In the genomic region with DNA sequence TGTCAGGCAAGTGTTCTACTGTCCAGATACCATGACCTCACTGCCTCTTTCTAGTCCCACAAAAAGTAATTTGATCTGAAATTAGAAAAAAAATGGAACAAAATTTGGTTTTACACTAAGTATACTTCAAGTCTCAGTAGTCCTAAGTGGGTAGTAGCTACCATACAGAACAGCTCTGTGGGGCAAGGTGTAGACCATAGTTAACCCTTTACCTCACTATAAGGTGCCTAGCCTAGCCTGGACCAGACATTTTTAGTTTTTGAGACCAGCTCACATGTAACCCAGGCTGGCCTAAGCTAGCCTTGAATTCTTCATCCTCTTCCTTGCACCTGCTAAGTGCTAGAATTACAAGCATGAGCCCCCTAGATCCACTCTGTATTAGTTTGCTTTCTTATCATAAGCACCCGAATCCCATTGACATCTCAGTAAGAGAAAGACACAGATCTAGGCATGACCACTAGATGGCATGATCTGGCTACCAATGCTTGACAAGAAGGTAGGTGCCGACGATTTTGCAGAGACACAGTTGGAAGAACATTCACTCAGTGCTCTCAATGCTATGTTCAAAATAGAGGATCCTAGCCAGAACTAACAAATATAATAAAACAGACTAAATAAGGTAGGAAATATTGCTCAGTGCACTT, we compare ENCODE assay signal across 9 mouse cellular contexts. TPM values are rescaled to one million over a fixed set of nuclear protein-coding genes. Genes with fewer than 3 reads are reported as not detected.
DNase-seq lines count a peak whose midpoint lies in the region; ATAC-seq and TF ChIP-seq lines count a peak whose summit lies in the region.
"Had no signal": no experiment of that assay in that cellular context is flagged by ENCODE, and none has a peak within 500 bp of the region (broad histone marks: within the 10 kb centered on the region; RNA-seq: fewer than 3 reads in every experiment).

No protein-coding gene starts in this region.

- no peak overlapping the region for H3K27ac ChIP-seq in spleen, adult 2 months (ENCODE audit: insufficient read depth, low read length)
- peak overlapping the region; percentile 67; the same call in 1 of the 2 replicates for H3K27ac ChIP-seq in heart, embryonic 10.5 days
- H3K27ac ChIP-seq in kidney, postnatal 0 days = no peak overlapping the region
- H3K27ac ChIP-seq in liver, embryonic 16.5 days (ENCODE audit: low read length) = no peak overlapping the region
- H3K27ac ChIP-seq in neural tube, embryonic 13.5 days (replicated peaks) = no peak overlapping the region
- H3K27ac ChIP-seq: embryonic facial prominence, embryonic 12.5 days had no signal

- H3K27me3 ChIP-seq in spleen, adult 2 months (ENCODE audit: control insufficient read depth, insufficient read depth, low read length) = no peaks in the 10 kb centered on the region
- no peaks in the 10 kb centered on the region for H3K27me3 ChIP-seq in heart, embryonic 10.5 days (ENCODE audit: insufficient read depth, poor library complexity, severe bottlenecking)
- H3K27me3 ChIP-seq in kidney, postnatal 0 days (ENCODE audit: insufficient read depth, low read length) = no peaks in the 10 kb centered on the region
- H3K27me3 ChIP-seq in liver, embryonic 16.5 days (ENCODE audit: control insufficient read depth, insufficient read depth, low read depth, low read length) = no peaks in the 10 kb centered on the region
- H3K27me3 ChIP-seq in neural tube, embryonic 13.5 days = no peaks in the 10 kb centered on the region
- H3K27me3 ChIP-seq: embryonic facial prominence, embryonic 12.5 days had no signal

- no peak overlapping the region for H3K4me2 ChIP-seq in kidney, postnatal 0 days (ENCODE audit: low read length)
- no peak overlapping the region for H3K4me2 ChIP-seq in liver, embryonic 16.5 days (ENCODE audit: low read depth, low read length)
- H3K4me2 ChIP-seq in neural tube, embryonic 13.5 days = no peak overlapping the region
- H3K4me2 ChIP-seq: embryonic facial prominence, embryonic 12.5 days had no signal

- no peaks in the 10 kb centered on the region for H3K4me1 ChIP-seq in spleen, adult 2 months (ENCODE audit: control insufficient read depth, insufficient read depth, insufficient read length)
- peaks cover 37% of the 10 kb centered on the region for H3K4me1 ChIP-seq in heart, embryonic 10.5 days
- H3K4me1 ChIP-seq in kidney, postnatal 0 days (replicated peaks; ENCODE audit: insufficient read depth, low read length) = no peaks in the 10 kb centered on the region
- peaks cover 3% of the 10 kb centered on the region for H3K4me1 ChIP-seq in liver, embryonic 16.5 days (ENCODE audit: control insufficient read depth, low read depth, low read length)
- peaks cover 4% of the 10 kb centered on the region; the same call in 1 of the 2 replicates for H3K4me1 ChIP-seq in neural tube, embryonic 13.5 days (replicated peaks)
- H3K4me1 ChIP-seq: embryonic facial prominence, embryonic 12.5 days had no signal

- no peak overlapping the region for H3K4me3 ChIP-seq in spleen, adult 2 months (ENCODE audit: extremely low read depth, insufficient read depth, insufficient read length)
- H3K4me3 ChIP-seq in heart, embryonic 10.5 days = no peak overlapping the region
- no peak overlapping the region for H3K4me3 ChIP-seq in kidney, postnatal 0 days (replicated peaks; ENCODE audit: low read depth, low read length)
- H3K4me3 ChIP-seq in liver, embryonic 16.5 days (ENCODE audit: low read depth, low read length) = no peak overlapping the region
- H3K4me3 ChIP-seq in neural tube, embryonic 13.5 days = no peak overlapping the region
- H3K4me3 ChIP-seq: embryonic facial prominence, embryonic 12.5 days had no signal

- ATAC-seq in kidney, postnatal 0 days (replicated peaks; ENCODE audit: low FRiP score, low read depth) = no peak
- ATAC-seq in liver, embryonic 16.5 days (ENCODE audit: low read depth) = 0 out of 2 replicates have a peak, but pooled peaks have one; percentile 27
- ATAC-seq in neural tube, embryonic 13.5 days (ENCODE audit: low read depth) = peak; percentile 59; the same call in 1 of the 2 replicates

- no peak for TF ChIP-seq POLR2A in spleen, adult 2 months (IDR thresholded peaks at IDR 0.05; ENCODE audit: low read depth, low read length)

- H3K9me3 ChIP-seq in heart, embryonic 10.5 days = no peaks in the 10 kb centered on the region
- H3K9me3 ChIP-seq in kidney, postnatal 0 days (replicated peaks; ENCODE audit: low read length) = no peaks in the 10 kb centered on the region
- no peaks in the 10 kb centered on the region for H3K9me3 ChIP-seq in liver, embryonic 16.5 days (replicated peaks; ENCODE audit: control insufficient read depth, low read length)
- no peaks in the 10 kb centered on the region for H3K9me3 ChIP-seq in neural tube, embryonic 13.5 days
- H3K9me3 ChIP-seq: embryonic facial prominence, embryonic 12.5 days had no signal

- WGBS in spleen, adult 2 months = 3% methylated on average over 3 of the region's 3 CpGs
- WGBS in heart, embryonic 10.5 days = 2% methylated on average over 3 of the region's 3 CpGs
- 2% methylated on average over 3 of the region's 3 CpGs for WGBS in kidney, postnatal 0 days
- 2% methylated on average over 3 of the region's 3 CpGs for WGBS in liver, embryonic 16.5 days (ENCODE audit: insufficient replicate concordance)
- 3% methylated on average over 3 of the region's 3 CpGs for WGBS in neural tube, embryonic 13.5 days

- no peak overlapping the region for H3K9ac ChIP-seq in kidney, postnatal 0 days (ENCODE audit: low read depth, low read length)
- no peak overlapping the region for H3K9ac ChIP-seq in liver, embryonic 16.5 days (ENCODE audit: low read depth, low read length)
- H3K9ac ChIP-seq in neural tube, embryonic 13.5 days = no peak overlapping the region
- H3K9ac ChIP-seq: embryonic facial prominence, embryonic 12.5 days had no signal

- H3K36me3 ChIP-seq in spleen, adult 2 months (ENCODE audit: control insufficient read depth, insufficient read depth, low read length) = no peaks in the 10 kb centered on the region
- H3K36me3 ChIP-seq in heart, embryonic 10.5 days = no peaks in the 10 kb centered on the region
- no peaks in the 10 kb centered on the region for H3K36me3 ChIP-seq in kidney, postnatal 0 days (ENCODE audit: insufficient read depth, low read length)
- no peaks in the 10 kb centered on the region for H3K36me3 ChIP-seq in liver, embryonic 16.5 days (ENCODE audit: control insufficient read depth, insufficient read depth)
- no peaks in the 10 kb centered on the region for H3K36me3 ChIP-seq in neural tube, embryonic 13.5 days
- H3K36me3 ChIP-seq: embryonic facial prominence, embryonic 12.5 days had no signal

- peak; percentile 60 for DNase-seq in spleen, adult 2 months (ENCODE audit: low read depth in 1 of 2, low spot score in 2 of 2)
- no peak for DNase-seq in spleen, adult 12 weeks (ENCODE audit: low spot score)
- DNase-seq in cerebellum, postnatal 10 days = peak; percentile 84 to 88
- no peak for DNase-seq in heart, embryonic 10.5 days (ENCODE audit: low spot score)
- peak; percentile 95 for DNase-seq in kidney, postnatal 0 days (ENCODE audit: low spot score)
- DNase-seq in ovary, postnatal 10 days (ENCODE audit: low spot score) = no peak

- peak; percentile 59; the same call in 1 of the 2 replicates for TF ChIP-seq CTCF in spleen, adult 2 months (IDR thresholded peaks at IDR 0.05; ENCODE audit: extremely low read depth, insufficient read depth, insufficient read length, insufficient replicate concordance)
- peak; percentile 95 for TF ChIP-seq CTCF in kidney, postnatal 0 days (IDR thresholded peaks at IDR 0.05; ENCODE audit: low read depth)

RNA-seq across cellular contexts. Expression of a gene that starts 7.7 kb away (rescaled TPM):
- polyA plus RNA-seq in spleen, adult 2 months (2012; rRNA removed) = 60.8 and 66.5 TPM in 2 replicates
- 25.5 and 33.1 TPM in 2 replicates for polyA plus RNA-seq in heart, embryonic 10.5 days (2016; fragmentation: Nextera tagmentation; extraction: Ambion mirVana)
- 27.8 and 30.8 TPM in 2 replicates for polyA plus RNA-seq in kidney, postnatal 0 days (2015; fragmentation: Nextera tagmentation; extraction: Ambion mirVana)
- 16.5 and 18.8 TPM in 2 replicates for polyA plus RNA-seq in liver, embryonic 16.5 days (2015; fragmentation: Nextera tagmentation; extraction: Ambion mirVana)
- polyA plus RNA-seq in neural tube, embryonic 13.5 days (2015; fragmentation: Nextera tagmentation; extraction: Ambion mirVana) = 9.0 and 10.9 TPM in 2 replicates

RNA-seq across cellular contexts. Expression of a gene that starts 28.4 kb away (rescaled TPM):
- 27.5 and 33.8 TPM in 2 replicates for polyA plus RNA-seq in spleen, adult 2 months (2012; rRNA removed)
- 170 and 253 TPM in 2 replicates for polyA plus RNA-seq in heart, embryonic 10.5 days (2016; fragmentation: Nextera tagmentation; extraction: Ambion mirVana)
- 162 and 169 TPM in 2 replicates for polyA plus RNA-seq in kidney, postnatal 0 days (2015; fragmentation: Nextera tagmentation; extraction: Ambion mirVana)
- polyA plus RNA-seq in liver, embryonic 16.5 days (2015; fragmentation: Nextera tagmentation; extraction: Ambion mirVana) = 34.0 and 37.5 TPM in 2 replicates
- 104 and 119 TPM in 2 replicates for polyA plus RNA-seq in neural tube, embryonic 13.5 days (2015; fragmentation: Nextera tagmentation; extraction: Ambion mirVana)

RNA-seq across cellular contexts. Expression of a gene that starts 28.6 kb away (rescaled TPM):
- polyA plus RNA-seq in spleen, adult 2 months (2012; rRNA removed) = 102 and 119 TPM in 2 replicates
- 224 and 261 TPM in 2 replicates for polyA plus RNA-seq in heart, embryonic 10.5 days (2016; fragmentation: Nextera tagmentation; extraction: Ambion mirVana)
- polyA plus RNA-seq in kidney, postnatal 0 days (2015; fragmentation: Nextera tagmentation; extraction: Ambion mirVana) = 248 and 264 TPM in 2 replicates
- polyA plus RNA-seq in liver, embryonic 16.5 days (2015; fragmentation: Nextera tagmentation; extraction: Ambion mirVana) = 95.6 and 97.5 TPM in 2 replicates
- 195 and 200 TPM in 2 replicates for polyA plus RNA-seq in neural tube, embryonic 13.5 days (2015; fragmentation: Nextera tagmentation; extraction: Ambion mirVana)

RNA-seq across cellular contexts. Expression of a gene that starts 34.8 kb away (rescaled TPM):
- 0.08 and 0.14 TPM in 2 replicates for polyA plus RNA-seq in spleen, adult 2 months (2012; rRNA removed)
- polyA plus RNA-seq in heart, embryonic 10.5 days (2016; fragmentation: Nextera tagmentation; extraction: Ambion mirVana) = 0.70 and 1.7 TPM in 2 replicates
- 1.0 and 1.7 TPM in 2 replicates for polyA plus RNA-seq in kidney, postnatal 0 days (2015; fragmentation: Nextera tagmentation; extraction: Ambion mirVana)
- polyA plus RNA-seq in liver, embryonic 16.5 days (2015; fragmentation: Nextera tagmentation; extraction: Ambion mirVana) = 0.36 and 0.39 TPM in 2 replicates
- polyA plus RNA-seq in neural tube, embryonic 13.5 days (2015; fragmentation: Nextera tagmentation; extraction: Ambion mirVana) = 0.28 TPM in 1 of 2 replicates, not detected in the other
- polyA plus RNA-seq: embryonic facial prominence, embryonic 12.5 days had no signal

RNA-seq across cellular contexts. Expression of a gene that starts 48.7 kb away (rescaled TPM):
- polyA plus RNA-seq in spleen, adult 2 months (2012; rRNA removed) = 0.31 and 0.51 TPM in 2 replicates
- 0.20 and 0.28 TPM in 2 replicates for polyA plus RNA-seq in heart, embryonic 10.5 days (2016; fragmentation: Nextera tagmentation; extraction: Ambion mirVana)
- 0.59 and 0.75 TPM in 2 replicates for polyA plus RNA-seq in kidney, postnatal 0 days (2015; fragmentation: Nextera tagmentation; extraction: Ambion mirVana)
- 0.05 and 0.08 TPM in 2 replicates for polyA plus RNA-seq in liver, embryonic 16.5 days (2015; fragmentation: Nextera tagmentation; extraction: Ambion mirVana)
- 0.73 and 1.1 TPM in 2 replicates for polyA plus RNA-seq in neural tube, embryonic 13.5 days (2015; fragmentation: Nextera tagmentation; extraction: Ambion mirVana)

Comparison
In these comparisons a context has a peak if more than half of its experiments do, and no peak if none do; other contexts are left out.
1. DNase-seq: peak in spleen, adult 2 months (2 of 2), cerebellum, postnatal 10 days (2 of 2) and kidney, postnatal 0 days (single experiment); none in spleen, adult 12 weeks (single experiment), heart, embryonic 10.5 days (single experiment) and ovary, postnatal 10 days (single experiment).